Mouse (Mus musculus) liver (tissue): ENCODE data around the gene Trat1.

Source experiments
- DNase-seq: peaks from one replicate; pipeline ENCODE4 v3.0.0-alpha.2; 2020; ENCODE audit warnings: mixed read lengths

Gene Trat1

GRCm38 (mm10) chr16:48716343-48716742 lies 55.5 kb downstream of the Trat1 start:
- DNase-seq = no peak

GRCm38 (mm10) chr16:48701896-48702295 lies 69.9 kb downstream of the Trat1 start:
- no peak for DNase-seq
